Mouse (Mus musculus) intestine, embryonic 16.5 days (tissue): ENCODE data around the gene Rps15. TPM values are rescaled to one million over a fixed set of nuclear protein-coding genes. Genes with fewer than 3 reads are reported as not detected.
A peak's percentile ranks its signal among the peaks of the same experiment; 100 is the strongest.

Source experiments
- ATAC-seq: fragments of 200-750 bp; cut with Nextera tagmentation; 2 replicates; pipeline ENCODE4 v1.8.0; 2017; ENCODE audit warnings: moderate TSS enrichment, moderate library complexity
- H3K27ac ChIP-seq: fragments of 300-500 bp; sonication (generic); 2 replicates; pipeline ENCODE4 v1.5.1; 2014; ENCODE audit warnings: mild to moderate bottlenecking, low read length
- H3K27me3 ChIP-seq: fragments of 300-500 bp; sonication (generic); replicated peaks from 2 replicates; pipeline ENCODE4 v1.6.1; 2014; ENCODE audit warnings: low read length, control low read depth, mixed read lengths; ENCODE audit not compliant: control insufficient read depth, insufficient read depth
- H3K36me3 ChIP-seq: fragments of 300-500 bp; sonication (generic); 2 replicates; pipeline ENCODE4 v1.6.1; 2014; ENCODE audit warnings: low read length, control low read depth; ENCODE audit not compliant: control insufficient read depth, insufficient read depth
- H3K4me1 ChIP-seq: fragments of 300-500 bp; sonication (generic); 2 replicates; pipeline ENCODE4 v1.6.1; 2014; ENCODE audit warnings: low read length, control low read depth, mixed read lengths; ENCODE audit not compliant: control insufficient read depth, insufficient read depth
- H3K4me2 ChIP-seq: fragments of 300-500 bp; sonication (generic); 2 replicates; pipeline ENCODE4 v1.6.1; 2014; ENCODE audit warnings: low read depth, low read length, control low read depth
- H3K4me3 ChIP-seq: fragments of 300-500 bp; sonication (generic); 2 replicates; pipeline ENCODE4 v1.5.1; 2014; ENCODE audit warnings: mild to moderate bottlenecking, low read length
- H3K9ac ChIP-seq: fragments of 300-500 bp; sonication (generic); 2 replicates; pipeline ENCODE4 v1.6.1; 2014; ENCODE audit warnings: low read depth, low read length
- H3K9me3 ChIP-seq: fragments of 300-500 bp; sonication (generic); 2 replicates; pipeline ENCODE4 v1.6.1; 2016; ENCODE audit warnings: low read length, control low read depth; ENCODE audit not compliant: control insufficient read depth
- WGBS: fragments of 180-500 bp; shearing (Covaris S2); extraction: QIAGEN DNeasy Blood & Tissue Kit; methylation state at CpG from one replicate; pipeline ENCODE4 v1.1.7; 2014; 5-methylcytosine and 5-hydroxymethylcytosine counted together
- polyA plus RNA-seq: library from polyadenylated mRNA; unstranded; fragments of >200 nt; fragmentation: Nextera tagmentation; extraction: Ambion mirVana; gene quantifications from 2 replicates; pipeline ENCODE4 v1.2.1, GENCODE M21; 2015

Rps15 gene
- polyA plus RNA-seq, 1 experiment from 2014 or later = 922 TPM

DNA sequence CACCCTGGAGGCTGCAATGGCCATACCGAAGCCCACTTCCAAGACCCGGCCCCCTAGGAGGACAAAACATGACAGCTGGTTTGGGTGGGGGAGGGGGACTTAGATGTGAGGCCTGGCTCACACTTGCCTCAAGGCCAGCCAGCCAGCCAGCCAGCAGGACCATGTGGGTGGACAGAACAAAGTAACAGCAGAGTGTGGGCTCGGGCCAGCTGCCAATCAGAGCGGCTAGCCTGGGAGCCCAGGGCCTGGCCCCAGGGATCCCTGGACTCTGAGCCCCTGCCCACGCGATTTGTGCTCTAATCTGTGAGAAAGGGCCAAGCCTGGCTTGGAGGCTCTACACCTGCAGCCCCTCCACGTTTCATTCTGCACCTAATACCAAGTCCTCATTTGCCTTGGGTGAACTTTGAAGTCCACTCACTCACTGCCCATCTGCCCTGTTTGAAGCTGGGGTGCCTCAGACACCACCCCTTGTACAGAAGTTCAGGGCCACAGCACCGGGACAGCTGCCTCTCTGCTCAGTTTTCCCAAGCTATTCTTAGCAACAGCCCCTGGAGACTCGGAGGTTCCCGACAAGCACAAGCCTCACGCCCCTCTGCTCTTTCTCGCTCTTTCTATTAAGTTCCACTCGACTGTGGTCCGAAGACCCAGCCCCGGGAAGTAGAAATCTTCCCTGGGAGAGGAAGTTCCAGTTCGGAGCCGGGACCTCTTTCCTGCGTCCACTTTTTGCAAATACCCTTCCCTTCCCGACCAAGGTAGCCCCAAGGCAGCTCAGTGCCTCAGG lies 32.2 kb upstream of the Rps15 start:
- 5% methylated on average over 19 of the region's 19 CpGs for WGBS
- H3K36me3 ChIP-seq = peaks cover 17% of the 10 kb centered on the region
- ATAC-seq = no peak
- no peaks in the 10 kb centered on the region for H3K9me3 ChIP-seq
- H3K4me1 ChIP-seq = peaks cover 18% of the 10 kb centered on the region
- H3K27me3 ChIP-seq = no peaks in the 10 kb centered on the region
- peak overlapping the region; percentile 93 for H3K4me2 ChIP-seq
- H3K9ac ChIP-seq = peak overlapping the region; percentile 78
- H3K4me3 ChIP-seq = peak overlapping the region; percentile 61
- H3K27ac ChIP-seq = peak overlapping the region; percentile 98

DNA sequence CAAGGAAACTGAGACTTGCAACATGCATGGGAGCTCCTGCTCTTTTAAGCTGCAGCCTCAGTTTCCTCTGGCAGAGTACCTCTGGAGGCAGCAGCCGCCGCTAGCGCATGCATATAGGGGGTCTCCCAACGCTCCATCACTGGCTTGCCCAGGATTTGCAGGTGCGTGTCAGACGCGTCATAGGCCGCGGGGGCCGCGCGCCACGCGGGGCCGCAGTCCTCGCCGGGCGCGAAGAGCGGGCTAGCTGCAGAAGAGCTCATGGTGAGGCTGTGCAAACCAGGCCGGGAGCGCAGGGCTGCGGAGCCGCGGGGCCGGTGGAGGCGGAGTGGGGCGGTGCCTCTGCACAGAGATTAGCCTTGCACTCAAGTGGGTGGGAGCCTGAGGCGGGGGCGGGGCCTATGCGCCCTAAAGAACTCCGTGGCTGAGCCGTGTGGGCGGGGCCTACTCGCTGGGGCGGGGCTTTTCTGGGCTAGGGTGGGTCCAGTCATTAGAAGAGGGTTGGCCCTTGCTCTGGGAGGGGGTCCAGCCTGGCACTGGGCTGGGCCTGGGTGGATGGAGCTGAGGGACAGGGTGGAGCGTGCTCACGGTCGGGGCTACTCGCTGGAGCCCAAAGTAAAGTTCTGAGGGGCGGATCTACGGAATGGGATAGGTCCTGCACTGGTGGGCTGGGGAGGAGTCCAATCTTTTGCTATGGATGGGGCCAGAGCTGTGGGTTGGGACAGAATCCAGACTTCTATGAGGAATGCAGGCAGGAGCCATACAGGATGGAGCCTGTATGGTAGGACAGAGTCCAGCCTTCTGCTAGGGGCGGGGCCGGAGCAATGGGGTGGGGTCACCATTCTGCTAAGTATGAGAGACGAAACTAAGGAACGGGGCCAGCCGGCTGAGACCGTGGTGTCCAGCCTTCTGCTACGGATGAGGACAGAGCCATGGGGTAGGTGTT lies 31.3 kb upstream of the Rps15 start, which contains the start of the genes Gamt and Dazap1:
TSS of gene Gamt (minus strand) at position 371 of the 943 bp plus-strand sequence.
TSS of gene Dazap1 (plus strand) at position 845 of the 943 bp plus-strand sequence.
- WGBS = under 1% methylated on average over 49 of the region's 49 CpGs
- peaks cover 13% of the 10 kb centered on the region for H3K36me3 ChIP-seq
- H3K4me2 ChIP-seq = peak within 1 kb of the TSS; percentile 93
- ATAC-seq = peak; percentile 90
- no peaks in the 10 kb centered on the region for H3K27me3 ChIP-seq
- peak within 1 kb of the TSS; percentile 78 for H3K9ac ChIP-seq
- peak within 1 kb of the TSS; percentile 98 for H3K27ac ChIP-seq
- peak within 1 kb of the TSS; percentile 61 for H3K4me3 ChIP-seq
- H3K4me1 ChIP-seq = peaks cover 21% of the 10 kb centered on the region
- no peaks in the 10 kb centered on the region for H3K9me3 ChIP-seq

DNA sequence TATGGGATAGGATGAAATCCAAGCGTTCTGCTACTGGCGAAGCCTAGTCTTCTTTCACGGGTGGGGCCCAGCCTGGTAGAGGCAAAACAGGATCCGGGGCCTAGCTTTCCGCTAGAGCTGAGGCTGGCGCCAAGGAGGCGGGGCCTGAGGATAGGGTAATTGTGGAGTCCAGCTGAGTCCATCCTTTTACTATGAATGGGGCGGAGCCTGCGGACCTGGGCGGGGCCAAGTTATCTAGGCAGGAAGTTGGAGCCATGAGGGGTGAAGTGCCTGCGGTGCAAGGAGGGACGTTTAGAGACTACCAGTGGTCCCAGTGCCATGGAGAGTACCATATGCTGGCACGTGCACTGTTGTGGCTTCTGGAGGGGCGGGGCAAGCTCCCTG lies 30.7 kb upstream of the Rps15 start:
- H3K4me3 ChIP-seq = peak overlapping the region; percentile 61
- peaks cover 12% of the 10 kb centered on the region for H3K36me3 ChIP-seq
- WGBS = under 1% methylated on average over 14 of the region's 14 CpGs
- peak overlapping the region; percentile 68 for H3K9ac ChIP-seq
- no peaks in the 10 kb centered on the region for H3K9me3 ChIP-seq
- H3K27ac ChIP-seq = peak overlapping the region; percentile 98
- H3K4me2 ChIP-seq = peak overlapping the region; percentile 93
- H3K4me1 ChIP-seq = peaks cover 27% of the 10 kb centered on the region
- ATAC-seq = peak; percentile 72
- no peaks in the 10 kb centered on the region for H3K27me3 ChIP-seq

DNA sequence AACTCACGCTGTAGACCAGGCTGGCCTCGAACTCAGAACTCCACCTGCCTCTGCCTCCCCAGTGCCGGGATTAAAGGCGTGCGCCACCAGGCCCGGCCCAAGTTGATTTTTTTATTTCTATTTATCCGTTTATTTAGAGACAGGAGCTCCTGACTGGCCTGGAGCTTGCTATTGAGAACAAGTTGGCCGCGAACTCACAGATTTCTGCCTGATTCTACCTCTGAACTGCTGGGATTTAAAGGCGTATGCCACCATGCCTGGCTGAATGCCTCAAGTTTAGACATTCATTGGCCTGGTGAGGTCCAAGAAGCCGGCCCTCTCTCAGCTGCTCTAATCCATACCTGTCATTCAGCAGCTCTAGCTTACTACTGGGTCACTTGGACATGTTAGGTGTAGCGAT lies 30.1 kb upstream of the Rps15 start:
- H3K4me3 ChIP-seq = peak overlapping the region; percentile 61
- H3K4me2 ChIP-seq = peak overlapping the region; percentile 93
- H3K4me1 ChIP-seq = peaks cover 33% of the 10 kb centered on the region
- H3K9me3 ChIP-seq = no peaks in the 10 kb centered on the region
- no peaks in the 10 kb centered on the region for H3K27me3 ChIP-seq
- peak overlapping the region; percentile 42; the same call in 1 of the 2 replicates for H3K9ac ChIP-seq
- no peak for ATAC-seq
- 71% methylated on average over 12 of the region's 12 CpGs for WGBS
- peaks cover 12% of the 10 kb centered on the region for H3K36me3 ChIP-seq
- H3K27ac ChIP-seq = peak overlapping the region; percentile 98

DNA sequence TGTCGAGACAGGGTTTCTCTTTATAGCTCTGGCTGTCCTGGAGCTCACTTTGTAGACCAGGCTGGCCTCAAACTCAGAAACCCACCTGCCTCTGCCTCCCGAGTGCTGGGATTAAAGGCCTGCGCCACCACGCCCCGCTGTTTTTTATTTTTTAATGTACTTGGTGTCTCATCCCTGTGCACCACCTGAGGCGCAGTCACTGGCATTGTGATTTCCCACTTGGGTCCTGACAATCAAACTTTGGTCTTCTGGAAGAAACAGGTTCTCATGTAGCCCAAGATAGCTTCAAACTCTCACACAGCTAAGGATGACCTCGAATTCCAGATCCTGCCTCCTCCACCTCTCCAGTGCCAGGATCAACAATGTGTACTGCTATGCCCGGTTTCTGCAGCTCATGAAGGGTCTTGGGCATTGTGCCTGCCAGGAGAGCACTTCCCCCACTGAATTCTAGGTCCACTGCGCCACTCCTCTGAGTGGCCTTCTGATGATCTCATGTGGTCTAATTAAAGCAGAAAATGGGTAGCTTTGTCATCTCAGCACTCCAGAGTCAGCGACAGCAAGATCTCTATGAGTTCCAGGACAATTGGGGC lies 29.4 kb upstream of the Rps15 start:
- no peaks in the 10 kb centered on the region for H3K27me3 ChIP-seq
- no peak for ATAC-seq
- H3K9ac ChIP-seq = no peak overlapping the region
- peaks cover 40% of the 10 kb centered on the region for H3K4me1 ChIP-seq
- H3K4me3 ChIP-seq = no peak overlapping the region
- H3K36me3 ChIP-seq = peaks cover 7% of the 10 kb centered on the region
- no peak overlapping the region for H3K27ac ChIP-seq
- WGBS = 93% methylated on average over 10 of the region's 10 CpGs
- no peak overlapping the region for H3K4me2 ChIP-seq
- H3K9me3 ChIP-seq = no peaks in the 10 kb centered on the region

DNA sequence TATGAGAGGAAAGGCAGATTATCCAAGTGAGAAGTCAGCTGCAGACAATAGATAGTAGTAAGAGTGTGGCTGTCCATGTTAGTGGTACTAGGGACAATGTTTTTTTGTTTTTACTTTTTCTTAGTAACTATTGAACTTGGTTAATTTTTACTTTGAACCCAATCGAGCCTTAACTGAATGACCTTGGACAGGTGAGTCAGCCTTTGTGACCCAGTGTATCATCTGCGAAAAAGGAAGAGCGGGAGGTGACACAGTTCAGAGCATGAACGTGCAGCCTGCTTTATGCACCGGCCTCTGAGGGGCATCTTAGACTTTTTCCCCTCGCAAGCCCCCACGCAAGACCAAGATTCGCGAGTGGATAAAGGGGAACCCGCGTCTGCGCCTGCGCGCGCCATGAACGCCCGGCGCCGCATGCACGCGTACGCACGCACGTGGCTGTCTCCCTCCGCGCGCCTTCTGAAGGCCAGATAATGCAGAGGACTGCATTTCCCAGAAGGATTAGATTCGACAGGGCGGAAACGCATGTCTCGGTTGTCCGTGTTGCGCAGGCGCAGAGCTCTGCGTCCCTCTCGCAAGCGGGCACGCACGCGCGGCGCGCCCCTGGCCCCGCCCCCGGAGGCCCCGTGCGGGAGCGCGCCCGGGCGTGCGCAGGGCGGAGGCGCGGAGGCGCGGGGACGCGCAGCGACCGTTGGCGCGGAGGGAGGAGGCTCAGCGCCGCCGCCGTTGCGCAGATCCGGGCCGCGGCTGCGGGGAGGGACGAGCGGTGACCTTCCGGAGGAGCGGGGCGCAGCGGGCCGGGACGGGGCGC lies 27.7 kb upstream of the Rps15 start:
- Histone ChIP-seq H3K4me3 (peak overlapping the region; percentile 80), H3K27ac (peak overlapping the region; percentile 85), H3K4me1 (peaks cover 41% of the 10 kb centered on the region), H3K4me2 (peak overlapping the region; percentile 82), H3K9ac (peak overlapping the region; percentile 97), H3K27me3 (no peaks in the 10 kb centered on the region), H3K36me3 (no peaks in the 10 kb centered on the region; the same call in 1 of the 2 replicates), H3K9me3 (no peaks in the 10 kb centered on the region)
- under 1% methylated on average over 81 of the region's 81 CpGs for WGBS
- ATAC-seq = peak; percentile 58

DNA sequence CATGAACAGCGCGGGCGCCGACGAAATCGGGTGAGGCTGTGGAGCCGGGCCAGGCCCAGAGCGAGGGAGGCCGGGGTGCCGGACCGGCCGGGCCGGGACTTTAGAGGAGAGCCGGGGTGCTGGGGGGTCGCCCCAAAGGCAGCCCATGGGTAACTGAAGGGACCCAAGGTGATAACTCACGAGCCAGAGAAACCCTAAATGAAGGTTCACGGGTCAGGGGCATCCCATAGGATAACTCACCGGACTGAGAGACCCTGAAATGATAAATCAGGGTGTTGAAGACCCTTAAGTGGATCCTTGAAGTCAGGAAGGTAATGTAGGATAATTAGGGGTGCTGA lies 27.1 kb upstream of the Rps15 start:
- H3K4me3 ChIP-seq = peak overlapping the region; percentile 80
- no peaks in the 10 kb centered on the region; the same call in 1 of the 2 replicates for H3K36me3 ChIP-seq
- H3K4me2 ChIP-seq = peak overlapping the region; percentile 82
- peak overlapping the region; percentile 73 for H3K27ac ChIP-seq
- H3K9ac ChIP-seq = peak overlapping the region; percentile 97
- H3K27me3 ChIP-seq = no peaks in the 10 kb centered on the region
- WGBS = under 1% methylated on average over 18 of the region's 18 CpGs
- peaks cover 40% of the 10 kb centered on the region for H3K4me1 ChIP-seq
- ATAC-seq = no peak
- H3K9me3 ChIP-seq = no peaks in the 10 kb centered on the region

DNA sequence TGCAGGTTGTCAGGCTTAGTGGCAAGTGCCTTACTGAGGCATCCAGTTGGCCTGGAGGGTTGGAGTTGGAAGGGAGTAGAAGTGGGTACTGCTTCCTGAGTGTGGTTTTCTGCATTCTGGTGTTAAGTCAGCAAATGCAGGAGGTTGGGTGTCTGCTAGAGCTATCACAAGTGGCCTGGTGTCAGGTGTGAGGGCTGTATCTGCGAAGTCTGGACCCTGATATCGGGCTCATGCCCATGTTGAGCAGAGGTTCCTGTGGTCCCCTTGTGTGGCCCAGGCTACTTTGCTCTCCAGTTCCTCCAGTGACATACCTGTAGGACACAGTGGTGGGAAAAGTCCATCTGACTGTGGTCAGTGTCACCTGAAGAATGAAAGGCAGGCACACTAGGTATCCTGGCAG lies 22.2 kb upstream of the Rps15 start:
- peak overlapping the region; percentile 83 for H3K27ac ChIP-seq
- H3K4me2 ChIP-seq = peak overlapping the region; percentile 34
- peak overlapping the region; percentile 65 for H3K9ac ChIP-seq
- H3K4me3 ChIP-seq = no peak overlapping the region
- WGBS = 90% methylated on average over 2 of the region's 2 CpGs
- no peaks in the 10 kb centered on the region for H3K9me3 ChIP-seq
- peaks cover 55% of the 10 kb centered on the region for H3K4me1 ChIP-seq
- peaks cover 5% of the 10 kb centered on the region; the same call in 1 of the 2 replicates for H3K36me3 ChIP-seq
- no peak for ATAC-seq
- H3K27me3 ChIP-seq = no peaks in the 10 kb centered on the region
